Mouse (Mus musculus): ENCODE results near the gene Peli2.

Gene Peli2

DNA sequence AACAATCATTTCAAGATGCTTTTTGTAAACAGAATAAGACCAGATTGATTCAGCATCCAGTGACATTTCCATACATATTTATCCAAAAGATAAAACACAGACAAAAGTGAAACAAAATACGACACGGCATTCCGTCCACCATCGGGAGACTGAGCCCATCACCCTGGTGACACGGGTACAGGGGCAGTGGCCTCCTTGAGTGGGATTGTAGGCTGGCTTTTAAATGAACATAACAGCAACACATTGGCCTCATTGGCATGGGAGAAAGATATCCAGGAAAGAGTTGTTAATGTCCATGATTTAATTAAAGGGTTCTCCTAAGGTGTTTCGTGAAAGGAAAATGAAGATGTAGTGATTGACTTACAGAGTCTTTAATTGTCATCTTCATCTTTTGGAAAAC is 5.3 kb downstream of the Peli2 start:
- no peak for DNase-seq (ENCODE audit: low read depth)

DNA sequence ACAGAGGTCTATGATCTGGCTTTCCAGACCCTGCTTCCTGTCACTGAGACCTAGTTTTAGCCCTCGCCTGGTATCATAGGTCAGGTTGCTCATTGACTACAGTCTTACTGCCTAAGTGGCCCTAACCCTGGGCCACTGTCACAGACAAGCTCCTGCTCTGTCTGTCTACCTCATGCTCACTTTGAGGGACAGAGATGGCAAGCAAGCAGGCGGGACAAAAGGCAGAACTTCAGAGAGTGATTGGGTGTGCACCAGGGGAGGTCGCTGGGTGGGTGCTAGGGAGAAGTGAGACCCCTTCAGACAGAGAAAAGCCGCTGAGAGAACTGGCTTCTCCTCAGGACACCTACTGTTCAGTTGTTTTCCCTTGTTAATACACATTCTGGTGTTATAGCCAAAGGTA is 6.3 kb downstream of the Peli2 start:
- DNase-seq (ENCODE audit: low read depth): no peak

DNA sequence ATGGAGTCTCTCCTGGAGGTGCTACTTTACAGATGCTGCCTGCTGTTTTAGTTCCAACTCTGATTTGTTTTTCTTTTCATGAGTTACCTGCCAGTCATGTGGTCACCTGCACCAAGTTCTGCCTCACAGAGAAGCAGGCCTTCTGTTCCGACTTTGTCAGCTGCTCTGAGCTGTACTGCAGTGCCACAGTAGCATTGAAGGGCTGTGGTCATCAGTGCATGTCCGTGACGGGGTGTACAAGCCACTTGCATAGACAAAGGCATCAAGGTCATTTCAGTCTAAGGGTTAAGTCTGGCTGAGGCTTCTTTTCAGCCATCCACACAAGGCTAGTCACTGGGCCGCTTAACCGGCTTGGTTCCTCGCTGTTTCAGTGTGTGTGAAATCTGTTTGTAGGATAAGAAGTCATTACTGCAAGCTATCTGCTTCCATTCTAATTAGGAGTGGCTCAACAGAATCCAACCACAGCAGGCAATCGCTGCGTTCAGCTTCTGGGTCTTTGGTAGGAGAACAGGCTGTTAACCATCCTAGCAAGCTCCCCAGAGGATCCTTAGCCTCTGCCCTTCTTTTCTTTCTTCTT is 7.1 kb downstream of the Peli2 start:
- no peak for DNase-seq (ENCODE audit: low read depth)

DNA sequence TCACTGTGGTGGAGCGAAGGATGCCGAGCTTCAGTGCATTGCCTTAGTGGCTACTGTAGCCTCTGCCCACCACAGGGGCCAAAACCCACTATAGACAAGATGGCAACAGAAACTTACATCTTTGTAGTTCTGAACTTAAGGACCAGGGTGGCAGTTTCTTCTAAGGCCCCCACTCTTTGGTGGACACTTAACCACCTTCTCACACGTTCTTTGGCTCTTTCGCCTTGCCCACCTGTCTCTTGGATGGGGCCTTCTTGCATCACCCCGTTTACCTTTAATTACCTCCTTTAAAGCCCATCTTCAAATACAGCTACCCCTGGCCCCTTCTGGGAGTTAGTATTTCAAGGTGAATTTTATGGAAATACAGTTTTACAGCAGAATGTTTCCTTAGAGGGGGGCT is 8.1 kb downstream of the Peli2 start:
- DNase-seq (ENCODE audit: low read depth): no peak

DNA sequence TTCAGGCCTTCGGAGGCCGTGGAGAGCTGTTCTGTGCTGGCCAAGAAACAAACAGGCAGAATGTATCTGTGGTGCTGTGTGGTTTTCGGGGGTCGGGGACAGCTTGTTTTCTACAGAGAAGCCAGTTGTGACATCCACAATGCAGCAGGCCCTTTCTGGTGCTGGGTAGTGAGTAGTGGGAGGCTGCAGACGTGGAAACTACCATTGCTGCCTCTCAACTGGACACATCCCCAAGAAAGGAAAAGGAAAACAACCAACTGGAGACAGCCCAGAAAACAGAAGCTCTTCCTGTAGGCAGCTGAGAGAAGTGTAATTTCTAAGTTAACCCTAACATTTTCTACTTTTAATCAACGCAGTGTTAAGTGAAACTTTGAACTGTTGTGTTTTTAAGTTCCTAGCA is 9.4 kb downstream of the Peli2 start:
- no peak for DNase-seq (ENCODE audit: low read depth)

DNA sequence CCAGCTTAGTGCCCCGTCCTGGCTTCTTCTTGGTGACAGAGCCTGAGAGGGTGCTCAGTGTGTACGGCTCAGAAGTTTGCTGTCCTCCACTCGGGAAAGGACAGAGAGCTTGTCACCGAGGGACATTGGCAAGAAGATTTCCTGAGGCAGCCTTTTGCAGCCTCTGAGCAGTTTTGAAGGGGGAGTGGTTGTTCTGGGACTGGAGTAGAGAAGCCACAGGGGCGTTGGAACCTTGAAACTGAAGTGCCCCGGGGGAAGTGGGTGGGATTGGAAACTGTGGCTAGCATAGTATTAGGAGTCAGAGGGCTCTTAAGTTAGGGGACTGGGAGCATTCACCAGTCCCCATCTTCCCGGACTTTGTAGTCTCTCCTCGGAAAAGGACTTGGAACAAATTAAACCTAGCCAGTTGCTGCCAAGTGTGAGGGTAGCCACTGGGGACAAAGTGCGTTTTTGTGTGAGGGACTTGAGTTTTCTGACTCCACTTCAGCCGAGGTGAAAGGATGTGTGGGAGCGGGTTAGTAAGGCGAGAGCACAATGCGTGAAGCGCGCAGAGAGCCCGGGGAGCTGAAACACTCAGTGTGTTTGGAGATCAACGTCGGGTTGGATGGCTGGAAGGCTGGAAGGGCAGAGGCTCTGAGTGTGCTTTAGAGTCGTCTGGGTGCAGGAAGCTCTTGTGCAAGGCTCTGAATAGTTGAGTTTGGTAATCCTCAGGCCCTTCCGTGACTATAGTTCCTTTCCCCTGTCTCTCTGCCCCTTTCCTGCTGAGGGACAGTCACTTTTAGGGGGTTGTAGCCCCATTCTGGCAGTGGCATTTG is 10.3 kb downstream of the Peli2 start:
- DNase-seq (ENCODE audit: low read depth): no peak

DNA sequence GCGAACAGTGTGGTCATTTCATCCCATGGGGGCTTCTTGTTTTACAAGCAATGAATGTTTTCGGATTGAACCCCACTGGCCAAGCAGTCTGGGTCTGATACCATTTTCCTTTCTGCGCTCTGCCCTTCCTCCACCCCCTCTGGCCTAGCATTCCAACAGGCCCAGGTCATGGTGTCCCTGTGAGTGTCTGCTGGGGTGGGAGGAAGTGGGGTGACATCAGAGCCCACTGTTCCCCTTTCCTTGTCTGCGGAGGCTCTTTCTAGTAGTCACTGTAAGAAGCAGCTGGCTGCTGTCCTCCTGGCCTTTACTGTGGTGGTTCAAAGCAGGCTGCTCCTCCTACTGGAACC is 10.9 kb downstream of the Peli2 start:
- no peak for DNase-seq (ENCODE audit: low read depth)

DNA sequence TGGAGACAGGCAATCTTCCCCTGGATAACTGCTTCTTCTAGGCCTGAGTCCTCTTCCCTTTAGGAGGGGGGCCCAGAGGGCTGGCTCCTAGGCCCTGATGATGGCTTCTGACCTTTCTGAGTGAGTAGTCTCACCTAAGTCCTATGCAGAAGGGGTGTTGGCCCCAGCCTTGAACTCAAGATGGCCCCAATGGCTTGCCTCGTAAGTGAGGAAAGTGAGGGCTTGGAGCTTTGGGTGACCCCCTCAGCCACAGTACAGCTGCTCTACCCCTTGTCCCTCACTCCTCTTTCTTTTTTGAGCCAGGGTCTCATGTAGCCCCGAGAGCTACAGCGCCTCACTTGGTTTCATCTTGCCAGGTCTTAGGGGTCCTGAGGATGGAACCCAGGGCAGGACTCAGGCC is 11.6 kb downstream of the Peli2 start:
- DNase-seq (ENCODE audit: low read depth): no peak

DNA sequence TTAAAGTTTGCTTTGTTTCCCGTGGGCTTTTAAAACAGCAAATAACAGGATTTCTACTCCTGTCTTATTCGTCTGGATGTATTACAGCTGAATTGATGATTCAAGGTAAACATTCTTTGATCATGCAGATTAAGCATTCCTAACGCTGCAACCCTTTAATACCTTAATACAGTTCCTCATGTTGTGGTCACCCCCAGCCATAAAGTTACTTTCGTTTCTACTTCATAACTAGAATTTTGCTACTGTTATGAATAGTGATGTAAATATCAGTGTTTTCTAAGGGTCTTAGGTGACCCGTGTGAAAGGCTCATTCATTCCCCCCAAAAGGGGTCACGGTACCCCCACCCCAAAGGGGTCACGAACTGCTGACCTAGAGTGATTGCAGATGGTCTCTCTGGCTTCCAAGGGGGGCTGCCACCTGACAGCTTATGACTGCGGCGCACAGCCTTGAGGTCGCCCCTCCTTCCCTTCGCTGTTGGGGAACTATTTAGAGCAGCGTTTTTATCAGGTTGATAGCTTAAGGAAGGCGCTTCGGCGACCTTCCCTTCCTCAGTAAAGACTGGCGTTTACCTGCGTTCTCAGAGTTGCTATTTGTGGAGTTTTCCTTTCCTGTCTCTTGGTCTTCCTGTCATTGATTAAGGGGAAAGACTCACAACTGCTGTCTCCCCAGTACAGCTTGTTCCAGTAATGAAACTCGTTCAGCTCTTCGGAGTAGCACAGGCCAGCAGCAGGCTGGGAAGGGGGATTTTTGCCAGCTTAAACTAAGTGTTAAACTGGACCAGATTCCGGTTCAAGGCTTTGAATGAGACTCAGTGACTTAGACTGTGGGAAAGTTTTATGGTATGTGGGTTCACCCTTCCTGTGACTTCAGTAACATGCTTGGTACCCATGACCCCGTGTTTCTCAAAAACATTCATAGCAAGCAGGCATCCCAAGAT is 12.5 kb downstream of the Peli2 start:
- DNase-seq (ENCODE audit: low read depth): no peak

DNA sequence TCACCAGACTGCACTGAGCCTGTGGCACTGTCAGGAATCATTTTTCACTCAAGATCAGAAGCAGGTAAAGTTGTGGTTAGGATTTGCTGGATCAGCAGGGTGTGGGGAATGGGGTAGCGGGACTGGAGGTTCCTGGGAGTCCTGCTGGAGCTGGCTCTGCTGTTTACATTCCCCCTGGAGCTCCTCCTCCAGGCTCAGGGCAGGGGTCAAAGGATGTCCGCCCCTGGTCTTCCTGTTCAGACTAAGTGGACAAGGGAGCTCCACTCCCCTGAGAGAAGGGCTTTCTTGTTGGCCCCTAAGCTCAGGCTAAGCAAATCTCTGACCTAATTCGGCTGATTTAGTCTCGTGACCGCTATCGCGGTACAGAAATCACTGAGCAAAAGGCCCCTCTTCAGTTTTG is 13.7 kb downstream of the Peli2 start:
- no peak for DNase-seq (ENCODE audit: low read depth)

DNA sequence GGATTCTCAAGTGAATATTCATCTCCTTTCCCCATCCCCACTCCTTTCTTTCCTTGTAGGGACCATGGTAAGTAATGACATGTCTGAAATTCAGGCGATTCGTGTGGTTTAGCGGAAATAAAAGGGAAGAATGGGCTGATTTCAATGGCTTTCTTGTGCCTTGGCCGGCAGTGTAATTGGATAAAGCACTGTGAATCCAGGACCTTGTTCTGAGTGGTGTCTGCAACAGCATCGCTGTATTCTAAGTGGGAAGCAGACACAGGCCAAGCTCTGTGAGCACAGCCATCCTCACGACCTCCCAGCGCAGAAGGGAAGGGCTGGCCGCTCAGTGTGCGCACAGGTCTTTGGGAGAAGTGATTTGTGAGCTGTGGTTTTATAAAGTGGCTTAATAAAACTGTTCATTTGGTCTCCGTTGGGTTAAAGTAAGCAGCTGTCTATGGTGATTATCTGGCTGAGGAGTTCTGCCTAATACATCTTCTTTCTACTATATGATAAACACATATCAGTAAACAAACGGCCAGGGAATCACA is 15.3 kb downstream of the Peli2 start:
- DNase-seq (ENCODE audit: low read depth): no peak

DNA sequence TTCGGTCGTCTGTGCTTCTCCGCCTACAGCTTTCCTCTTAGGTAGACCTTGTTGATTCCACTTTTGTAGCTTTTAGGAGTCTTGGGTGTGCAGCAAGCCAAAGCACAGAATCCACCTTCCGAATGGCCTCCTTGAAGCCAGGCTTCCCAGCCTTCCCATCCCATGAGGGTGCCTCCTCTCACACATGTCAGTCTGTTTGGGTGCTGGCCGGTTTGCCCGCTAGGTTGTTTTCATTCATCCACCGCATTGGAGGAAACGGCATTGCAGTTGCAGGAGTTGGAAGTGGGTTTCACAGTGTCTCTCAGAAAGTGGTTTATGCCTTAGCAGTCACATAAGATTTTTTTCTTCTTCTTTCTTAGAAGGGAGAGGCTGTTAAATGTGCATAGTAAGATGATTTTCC is 17.1 kb downstream of the Peli2 start:
- no peak for DNase-seq (ENCODE audit: low read depth)

DNA sequence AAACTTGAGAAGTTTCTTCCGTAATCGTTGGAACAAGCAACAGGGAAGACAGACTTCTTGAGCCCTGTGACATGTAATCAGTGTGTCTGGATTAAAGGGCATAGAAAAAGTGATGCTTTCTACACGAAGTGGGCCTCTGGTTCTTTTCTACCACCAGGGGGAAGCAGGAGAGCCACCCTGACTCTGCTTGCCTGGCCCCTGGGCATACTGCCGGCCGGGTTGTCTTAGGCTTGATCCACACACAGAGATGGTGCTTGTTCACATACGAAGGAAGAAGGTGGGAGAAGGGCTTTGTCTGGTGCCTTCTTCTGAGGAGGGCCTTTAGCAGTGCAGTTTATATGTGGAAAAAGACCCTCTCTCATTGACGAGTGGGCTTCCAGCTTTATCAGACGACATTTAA is 17.5 kb downstream of the Peli2 start:
- no peak for DNase-seq (ENCODE audit: low read depth)

DNA sequence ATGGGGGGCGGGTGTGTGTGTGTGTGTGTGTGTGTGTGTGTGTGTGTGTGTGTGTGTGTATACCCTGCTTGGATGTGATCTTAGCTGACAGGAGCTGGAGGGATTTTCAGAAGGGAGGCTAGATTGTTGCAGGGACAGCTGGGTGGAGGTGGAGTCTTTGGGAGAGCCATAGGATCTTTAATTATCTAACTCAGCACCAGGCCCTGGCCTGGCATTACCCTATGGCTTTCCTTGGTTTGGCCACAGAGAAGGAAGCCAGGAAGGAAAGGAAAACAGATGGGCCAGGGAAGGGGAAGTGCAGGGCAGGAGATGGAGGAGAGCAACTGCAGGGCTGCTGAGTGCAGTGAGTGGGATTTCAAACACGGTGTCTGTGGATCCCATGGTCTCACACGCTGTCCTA is 18.8 kb downstream of the Peli2 start:
- DNase-seq (ENCODE audit: low read depth): no peak

DNA sequence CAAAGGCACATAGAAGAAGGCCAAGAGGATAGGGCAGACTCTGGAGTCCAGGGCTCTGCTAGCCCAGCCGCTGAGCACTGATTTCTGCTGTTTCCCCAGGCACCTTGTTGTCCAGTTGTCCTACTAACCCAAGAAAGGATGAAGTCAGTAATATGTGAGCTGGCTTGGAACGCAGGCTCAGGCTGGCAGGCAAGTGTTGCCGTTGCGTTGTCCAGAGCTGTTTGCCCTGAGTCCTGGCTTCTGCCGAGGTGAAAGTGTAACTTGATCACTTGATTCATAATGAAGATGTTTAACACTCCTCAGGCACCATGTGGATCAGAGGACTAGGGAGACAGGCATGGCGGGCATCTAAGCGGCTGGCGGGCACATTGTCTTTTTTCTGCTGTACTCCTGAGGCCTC is 21.1 kb downstream of the Peli2 start:
- no peak for DNase-seq (ENCODE audit: low read depth)

DNA sequence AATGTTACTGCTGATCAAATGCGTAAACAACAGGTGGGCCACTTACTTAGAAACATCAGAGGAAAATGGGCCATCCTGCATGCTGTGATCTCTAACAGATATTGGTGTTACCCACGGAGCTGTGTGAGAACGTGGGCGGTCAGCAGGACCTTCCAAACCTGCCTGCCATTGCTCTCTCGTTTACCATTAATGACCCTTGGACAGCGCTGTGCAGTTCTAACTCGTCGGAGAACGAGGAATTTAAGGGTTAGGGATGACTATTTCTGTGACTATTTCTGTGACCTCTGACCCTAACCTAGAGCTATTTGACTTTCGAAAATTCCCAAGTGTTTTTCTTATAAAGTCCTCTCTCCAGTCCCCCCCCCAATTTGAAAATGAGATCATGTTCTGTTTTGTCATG is 22.1 kb downstream of the Peli2 start:
- no peak for DNase-seq (ENCODE audit: low read depth)

DNA sequence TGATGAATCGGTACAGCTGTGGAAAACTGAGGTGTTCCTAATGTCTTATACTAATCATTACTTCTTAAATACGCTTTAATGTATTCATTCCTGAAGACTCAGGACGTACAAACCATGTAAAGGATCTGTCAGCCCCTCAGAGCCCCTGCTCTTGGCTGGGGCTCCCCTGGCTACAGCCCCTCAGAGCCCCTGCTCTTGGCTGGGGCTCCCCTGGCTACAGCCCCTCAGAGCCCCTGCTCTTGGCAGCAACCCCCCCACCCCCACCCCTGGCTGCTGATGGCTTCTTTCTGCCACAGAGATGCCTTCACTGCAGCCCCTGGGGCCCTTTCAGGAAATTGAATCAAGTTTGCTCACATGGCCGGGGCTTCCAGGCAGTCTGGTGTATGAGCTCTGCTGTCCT is 22.5 kb downstream of the Peli2 start:
- no peak for DNase-seq (ENCODE audit: low read depth)

DNA sequence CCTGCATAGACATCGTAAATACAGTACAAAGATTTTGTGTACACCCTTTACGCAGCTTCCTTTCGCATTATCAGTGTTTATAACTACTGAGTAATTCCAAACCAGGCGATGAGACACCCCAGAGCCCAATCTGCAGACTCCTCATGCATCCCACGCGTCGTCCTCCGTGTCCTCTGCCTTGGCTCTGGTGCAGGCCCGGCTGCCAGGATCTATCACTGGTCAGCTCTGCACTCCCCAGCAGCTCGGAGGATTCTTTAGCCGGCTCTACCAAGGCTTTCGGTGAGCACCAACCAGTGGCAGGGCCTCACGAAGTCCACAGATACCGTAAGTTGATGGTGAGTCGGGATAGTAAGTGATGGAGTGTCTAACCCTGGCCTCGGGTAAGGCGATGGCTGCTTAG is 23.7 kb downstream of the Peli2 start:
- DNase-seq (ENCODE audit: low read depth): no peak

DNA sequence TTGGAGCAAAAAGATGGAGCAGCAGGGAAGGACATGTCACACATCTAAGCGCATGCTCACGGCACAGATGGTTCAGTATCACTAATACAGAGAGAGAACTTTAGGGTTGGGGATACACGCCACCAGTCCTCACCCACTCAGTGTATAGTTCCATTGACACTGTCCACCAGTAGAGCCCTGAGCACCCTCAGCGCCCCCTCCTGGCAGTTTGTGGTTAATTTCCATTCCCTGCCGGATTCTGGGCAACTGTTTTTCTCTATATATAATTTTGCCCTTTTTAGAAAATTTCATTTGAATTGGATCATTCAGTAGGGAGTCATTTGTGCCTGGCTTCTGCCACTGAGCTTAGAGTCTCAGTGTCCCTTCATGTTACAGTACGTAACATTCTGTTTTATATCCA is 27.1 kb downstream of the Peli2 start:
- no peak for DNase-seq (ENCODE audit: low read depth)

DNA sequence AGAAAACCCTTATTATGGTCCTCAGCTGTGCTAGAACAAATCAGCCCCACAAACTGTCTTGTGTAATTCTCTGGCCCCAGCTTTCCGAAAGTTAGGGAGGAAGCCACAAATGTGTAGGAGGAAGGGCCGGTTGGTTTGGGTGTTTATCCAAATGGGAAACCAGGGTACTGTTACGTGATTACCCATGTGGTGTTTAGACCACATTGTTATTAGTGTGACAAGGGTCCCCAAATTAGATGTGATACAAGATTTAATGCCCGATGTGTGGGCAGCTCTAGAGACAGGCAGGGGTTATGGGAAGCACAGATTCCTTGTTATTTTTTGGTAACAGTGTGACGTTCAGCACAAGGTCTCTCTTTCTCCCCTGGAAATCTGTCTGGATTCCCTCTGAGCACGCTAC is 28.0 kb downstream of the Peli2 start:
- DNase-seq (ENCODE audit: low read depth): no peak

DNA sequence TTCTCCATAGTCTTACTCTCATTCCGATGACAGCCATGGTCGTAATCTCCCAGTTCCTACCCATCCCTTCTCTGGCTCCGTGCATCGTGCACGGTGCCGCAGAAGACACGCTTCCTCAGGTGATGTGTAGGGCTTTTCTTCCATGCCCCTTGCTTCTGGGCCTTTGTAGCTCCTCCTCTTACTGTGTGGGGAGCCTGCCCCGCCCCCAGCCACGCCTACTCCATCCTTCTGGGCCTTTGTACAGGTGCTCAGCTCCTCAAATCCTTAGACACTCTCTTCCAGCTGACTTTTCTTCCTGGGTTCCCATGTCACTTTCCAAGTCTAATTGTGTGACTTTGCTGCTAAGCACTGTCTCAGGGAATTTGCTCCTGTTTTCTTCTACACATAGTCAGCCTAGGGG is 28.7 kb downstream of the Peli2 start:
- DNase-seq (ENCODE audit: low read depth): no peak

DNA sequence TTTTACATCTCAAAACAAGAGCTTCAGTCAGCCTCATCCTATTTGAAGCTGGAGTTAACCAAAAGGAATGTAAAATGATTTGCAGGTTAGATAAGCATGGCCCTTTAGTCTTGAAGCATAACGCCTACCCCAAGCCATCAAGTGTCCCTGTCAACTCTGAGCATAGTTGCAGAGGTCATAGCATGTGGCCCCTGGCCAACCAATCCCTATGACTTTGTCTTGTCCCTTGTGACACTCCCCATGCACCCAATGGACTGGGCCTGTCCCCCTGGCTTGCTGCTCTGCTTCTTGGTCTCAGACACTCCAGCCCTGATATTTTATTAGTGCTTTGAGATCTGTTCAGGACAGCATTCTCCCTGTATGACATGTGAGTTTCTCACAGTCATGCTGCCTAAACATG is 30.3 kb downstream of the Peli2 start:
- DNase-seq (ENCODE audit: low read depth): no peak

DNA sequence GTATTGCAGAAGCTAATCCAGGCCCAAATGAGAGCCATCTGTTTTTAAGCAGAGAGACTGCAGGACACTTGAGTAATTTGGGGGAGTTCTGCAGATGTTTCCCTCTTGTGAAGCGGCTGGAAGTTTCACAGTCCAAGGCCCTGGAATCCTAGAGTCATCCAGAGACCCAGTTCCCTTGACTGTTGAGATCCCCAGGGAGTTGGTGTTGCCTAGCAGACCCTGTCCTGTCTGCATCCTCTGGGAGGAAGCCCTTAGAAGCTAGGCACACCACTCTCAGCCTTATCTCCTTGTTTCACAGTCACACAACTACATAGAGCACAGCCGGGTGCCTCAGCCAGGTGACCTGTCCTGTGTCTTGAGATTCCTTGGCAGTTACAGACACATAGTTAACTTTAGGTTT is 30.9 kb downstream of the Peli2 start:
- DNase-seq (ENCODE audit: low read depth): no peak
